Mouse (Mus musculus) MEL (cell line): ENCODE measurements around the gene Gpr27. TPM values are rescaled to one million over a fixed set of nuclear protein-coding genes. Genes with fewer than 3 reads are reported as not detected.

Experiments
- DNase-seq: peaks from one replicate; pipeline ENCODE4 v3.0.0; 2011; ENCODE audit warnings: low read depth, low spot score
- H3K27ac ChIP-seq: 2 replicates; pipeline ENCODE4 v1.5.1; 2012; ENCODE audit warnings: low read depth, mild to moderate bottlenecking, control low read depth, low read length, moderate library complexity; ENCODE audit not compliant: control insufficient read depth
- H3K27me3 ChIP-seq, 2 experiments: fragments of 150-350 bp in 1 of 2; sonication (generic) in 1 of 2; 2 replicates each; pipeline ENCODE4 v1.6.1; 2012; ENCODE audit warnings: low read length in 2 of 2, mild to moderate bottlenecking in 2 of 2, improper control_type of control experiment in 1 of 2, moderate library complexity in 1 of 2; ENCODE audit not compliant: insufficient read depth in 2 of 2, control insufficient read depth in 1 of 2
- H3K36me3 ChIP-seq, 2 experiments: 2 replicates each; pipeline ENCODE4 v1.6.1; 2012 to 2014; ENCODE audit warnings: low read length in 2 of 2, improper control_type of control experiment in 1 of 2, inconsistent platforms in 1 of 2, mild to moderate bottlenecking in 1 of 2; ENCODE audit not compliant: insufficient read depth in 2 of 2, control insufficient read depth in 1 of 2
- H3K4me1 ChIP-seq, 2 experiments: fragments of 150-350 bp in 1 of 2; sonication (generic) in 1 of 2; 2 replicates each; pipeline ENCODE4 v1.6.1; 2012; ENCODE audit warnings: low read length in 2 of 2, improper control_type of control experiment in 1 of 2, mild to moderate bottlenecking in 1 of 2; ENCODE audit not compliant: insufficient read depth in 2 of 2, control insufficient read depth in 1 of 2
- H3K4me3 ChIP-seq, 2 experiments: fragments of 150-350 bp in 1 of 2; sonication (generic) in 1 of 2; 2 replicates each; pipeline ENCODE4 v1.5.1; 2012; ENCODE audit warnings: low read depth in 2 of 2, low read length in 2 of 2, mild to moderate bottlenecking in 2 of 2, moderate library complexity in 2 of 2, control low read depth in 1 of 2, improper control_type of control experiment in 1 of 2; ENCODE audit not compliant: control insufficient read depth in 1 of 2, insufficient read depth in 1 of 2
- H3K79me2 ChIP-seq: 2 replicates; pipeline ENCODE4 v1.6.1; 2012; ENCODE audit warnings: mild to moderate bottlenecking, low read length, moderate library complexity; ENCODE audit not compliant: control insufficient read depth, poor library complexity, insufficient read depth
- H3K9ac ChIP-seq: 2 replicates; pipeline ENCODE4 v1.6.1; 2012; ENCODE audit warnings: low read depth, mild to moderate bottlenecking, control low read depth, low read length, moderate library complexity; ENCODE audit not compliant: control insufficient read depth, poor library complexity, severe bottlenecking
- H3K9me3 ChIP-seq: fragments of 150-350 bp; sonication (generic); replicated peaks from 2 replicates; pipeline ENCODE4 v1.6.1; 2012; ENCODE audit warnings: mild to moderate bottlenecking, low read length, improper control_type of control experiment, moderate library complexity; ENCODE audit not compliant: insufficient read depth
- CHD1 ChIP-seq: IDR thresholded peaks from 2 replicates; pipeline ENCODE4 v1.6.1; 2012; ENCODE audit warnings: low read depth, mild to moderate bottlenecking, inconsistent platforms, low read length, improper control_type of control experiment
- CHD2 ChIP-seq: IDR thresholded peaks from 2 replicates; pipeline ENCODE4 v1.6.1; 2011; ENCODE audit warnings: low read length, improper control_type of control experiment
- E2F4 ChIP-seq: IDR thresholded peaks from 2 replicates; pipeline ENCODE4 v1.6.1; 2011; ENCODE audit warnings: low read depth, low read length, improper control_type of control experiment, borderline replicate concordance
- ELF1 ChIP-seq: IDR thresholded peaks from 2 replicates; pipeline ENCODE4 v1.6.1; 2014; ENCODE audit warnings: low read depth, mild to moderate bottlenecking, inconsistent platforms, low read length, improper control_type of control experiment, moderate library complexity
- EP300 ChIP-seq, 2 experiments: IDR thresholded peaks; 2 replicates each; pipeline ENCODE4 v1.6.1; 2011; ENCODE audit warnings: improper control_type of control experiment in 2 of 2, low read length in 2 of 2, low read depth in 1 of 2, mild to moderate bottlenecking in 1 of 2
- ETS1 ChIP-seq: IDR thresholded peaks from 2 replicates; pipeline ENCODE4 v1.6.1; 2012; ENCODE audit warnings: low read depth, mild to moderate bottlenecking, inconsistent platforms, low read length, improper control_type of control experiment, moderate library complexity
- GATA1 ChIP-seq: IDR thresholded peaks from 2 replicates; pipeline ENCODE4 v1.6.1; 2011; ENCODE audit warnings: low read depth, low read length, improper control_type of control experiment
- JUND ChIP-seq: IDR thresholded peaks from 2 replicates; pipeline ENCODE4 v1.6.1; 2011; ENCODE audit warnings: low read depth, mild to moderate bottlenecking, improper control_type of control experiment, low read length
- KAT2A ChIP-seq: conservative IDR thresholded peaks from 2 replicates; pipeline ENCODE4 v1.6.1; 2012; ENCODE audit warnings: low read depth, low read length, improper control_type of control experiment, inconsistent platforms
- MAX ChIP-seq: IDR thresholded peaks from 2 replicates; pipeline ENCODE4 v1.6.1; 2011; ENCODE audit warnings: low read length, improper control_type of control experiment
- MAZ ChIP-seq: IDR thresholded peaks from 2 replicates; pipeline ENCODE4 v1.6.1; 2012; ENCODE audit warnings: low read depth, mild to moderate bottlenecking, inconsistent platforms, low read length, improper control_type of control experiment
- MEF2A ChIP-seq: IDR thresholded peaks from 2 replicates; pipeline ENCODE4 v1.6.1; 2014; ENCODE audit warnings: low read depth, mild to moderate bottlenecking, inconsistent platforms, low read length, improper control_type of control experiment; ENCODE audit not compliant: poor library complexity, insufficient replicate concordance, severe bottlenecking; ENCODE audit errors: extremely low read depth
- MYB ChIP-seq: IDR thresholded peaks from 2 replicates; pipeline ENCODE4 v1.6.1; 2011; ENCODE audit warnings: mild to moderate bottlenecking, low read depth, low read length, improper control_type of control experiment
- NELFE ChIP-seq: IDR thresholded peaks from 2 replicates; pipeline ENCODE4 v1.6.1; 2011; ENCODE audit warnings: low read depth, low read length, improper control_type of control experiment
- NRF1 ChIP-seq: IDR thresholded peaks from 2 replicates; pipeline ENCODE4 v1.6.1; 2014; ENCODE audit warnings: low read depth, mild to moderate bottlenecking, inconsistent platforms, low read length, improper control_type of control experiment, moderate library complexity; ENCODE audit not compliant: poor library complexity, insufficient read depth, severe bottlenecking
- POLR2A ChIP-seq, 2 experiments: IDR thresholded peaks; 2 replicates each; pipeline ENCODE4 v1.6.1; 2011 to 2012; ENCODE audit warnings: low read length in 2 of 2, mild to moderate bottlenecking in 2 of 2, control low read depth in 1 of 2, improper control_type of control experiment in 1 of 2, low read depth in 1 of 2, moderate library complexity in 1 of 2; ENCODE audit not compliant: control insufficient read depth in 1 of 2, insufficient read depth in 1 of 2, poor library complexity in 1 of 2
- POLR2AphosphoS5 ChIP-seq: IDR thresholded peaks from 2 replicates; pipeline ENCODE4 v1.6.1; 2012; ENCODE audit warnings: low read depth, borderline replicate concordance, mild to moderate bottlenecking, inconsistent platforms, low read length, moderate library complexity, mixed read lengths
- RCOR1 ChIP-seq: IDR thresholded peaks from 2 replicates; pipeline ENCODE4 v1.6.1; 2012; ENCODE audit warnings: low read depth, mild to moderate bottlenecking, inconsistent platforms, low read length, improper control_type of control experiment
- TAL1 ChIP-seq: IDR thresholded peaks from 2 replicates; pipeline ENCODE4 v1.6.1; 2012; ENCODE audit warnings: mild to moderate bottlenecking, inconsistent platforms, low read length, moderate library complexity, mixed read lengths
- TBP ChIP-seq: IDR thresholded peaks from 2 replicates; pipeline ENCODE4 v1.8.0; 2011; ENCODE audit warnings: low read depth, low read length, improper control_type of control experiment
- TCF12 ChIP-seq: IDR thresholded peaks from 2 replicates; pipeline ENCODE4 v1.6.1; 2014; ENCODE audit warnings: low read depth, mild to moderate bottlenecking, inconsistent platforms, low read length, improper control_type of control experiment, moderate library complexity
- UBTF ChIP-seq: IDR thresholded peaks from 2 replicates; pipeline ENCODE4 v1.6.1; 2012; ENCODE audit warnings: low read depth, mild to moderate bottlenecking, inconsistent platforms, low read length, improper control_type of control experiment, moderate library complexity, borderline replicate concordance; ENCODE audit not compliant: insufficient read depth
- USF1 ChIP-seq: IDR thresholded peaks from 2 replicates; pipeline ENCODE4 v1.6.1; 2014; ENCODE audit warnings: low read depth, mild to moderate bottlenecking, inconsistent platforms, low read length, improper control_type of control experiment, moderate library complexity
- ZC3H11A ChIP-seq: IDR thresholded peaks from 2 replicates; pipeline ENCODE4 v1.6.1; 2012; ENCODE audit warnings: low read depth, mild to moderate bottlenecking, inconsistent platforms, low read length, improper control_type of control experiment
- ZMIZ1 ChIP-seq: IDR thresholded peaks from 2 replicates; pipeline ENCODE4 v1.6.1; 2012; ENCODE audit warnings: low read depth, mild to moderate bottlenecking, inconsistent platforms, low read length, improper control_type of control experiment, moderate library complexity
- ZNF384 ChIP-seq: IDR thresholded peaks from 2 replicates; pipeline ENCODE4 v1.6.1; 2012; ENCODE audit warnings: low read depth, mild to moderate bottlenecking, inconsistent platforms, low read length, improper control_type of control experiment
- polyA plus RNA-seq, 2 experiments: library from polyadenylated mRNA; stranded (reverse) in 1 of 2; unstranded in 1 of 2; fragments of >175 nt in 1 of 2; fragments of >200 nt in 1 of 2; gene quantifications; 2 replicates each; pipeline versions ENCODE4 v1.2.1 to v1.2.4; 2012; ENCODE audit warnings: low replicate concordance in 2 of 2, low read depth in 1 of 2; ENCODE audit not compliant: insufficient read length in 2 of 2, insufficient read depth in 1 of 2, missing spikeins in 1 of 2
- total RNA-seq: library from RNA; depleted of rRNA; stranded (reverse); fragments of 300-350 nt; gene quantifications from 2 replicates; pipeline ENCODE4 v1.2.3, GENCODE M21; 2012

The Gpr27 gene
- total and polyA plus RNA-seq, 3 experiments, result not detected

DNA sequence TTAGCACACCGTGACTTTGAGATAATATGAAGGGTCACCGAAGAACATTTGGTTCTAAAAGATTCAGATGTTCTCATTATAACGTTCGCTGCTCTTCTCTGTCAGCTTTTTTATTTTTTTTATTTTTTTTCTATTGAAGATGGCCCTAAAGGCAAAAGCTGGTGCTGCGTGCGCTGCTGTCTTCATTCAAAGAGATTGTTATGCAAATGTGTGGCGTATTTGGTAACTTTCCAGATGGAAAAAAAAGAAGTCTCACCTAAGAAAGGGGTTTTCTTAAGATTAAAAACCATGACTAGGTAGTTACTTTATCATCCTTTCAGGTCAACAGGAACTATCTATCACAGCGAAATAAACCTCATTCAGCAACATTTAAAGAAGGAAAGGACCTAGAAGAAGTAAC lies 40.2 kb downstream of the Gpr27 start:
- DNase-seq, result no peak
- Histone ChIP-seq H3K4me3 (no peak overlapping the region), H3K79me2 (no peaks in the 10 kb centered on the region), H3K36me3 (no peaks in the 10 kb centered on the region)
- TF ChIP-seq EP300 (IDR thresholded peaks at IDR 0.05; ENCODE audit: low read depth in 1 of 2, low read length in 2 of 2) (no peak), MEF2A (no peak), GATA1 (no peak), CHD2 (no peak), ZC3H11A (no peak), ZMIZ1 (no peak), RCOR1 (no peak), NELFE (no peak), USF1 (no peak), NRF1 (no peak), TAL1 (no peak), TCF12 (no peak), ELF1 (no peak), MAX (no peak), E2F4 (no peak), ETS1 (no peak), MYB (no peak), JUND (no peak), POLR2AphosphoS5 (no peak)
- TF ChIP-seq, all 39 proteins: peak for 0
- no peaks in the 10 kb centered on the region for H3K4me1 ChIP-seq
- H3K27me3 ChIP-seq, result no peaks in the 10 kb centered on the region; a peak in 1 of 4 replicates
- no peak overlapping the region for H3K9ac ChIP-seq
- H3K27ac ChIP-seq, result no peak overlapping the region
- no peaks in the 10 kb centered on the region for H3K9me3 ChIP-seq

DNA sequence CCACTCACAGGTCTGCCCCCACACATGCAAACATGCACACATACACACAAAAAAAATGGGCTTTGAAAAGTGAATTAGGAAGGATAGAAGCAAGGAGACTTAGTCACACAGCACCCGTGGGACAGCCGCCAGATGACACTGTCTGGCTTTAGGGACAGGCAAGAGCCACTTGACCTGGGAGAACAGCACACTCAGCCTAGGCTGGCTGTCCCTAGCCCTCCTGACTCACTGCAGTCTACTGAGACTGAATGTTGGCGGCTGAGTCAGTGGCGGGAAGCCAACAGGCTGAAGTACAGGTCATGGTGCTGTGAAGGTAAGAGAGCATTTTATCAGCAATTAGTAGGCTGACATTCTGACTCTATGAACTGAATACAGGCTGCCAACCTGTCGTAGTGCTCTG lies 42.2 kb downstream of the Gpr27 start:
- Histone ChIP-seq H3K27ac (no peak overlapping the region), H3K4me1 (no peaks in the 10 kb centered on the region), H3K9me3 (no peaks in the 10 kb centered on the region), H3K36me3 (no peaks in the 10 kb centered on the region), H3K27me3 (no peaks in the 10 kb centered on the region; a peak in 1 of 4 replicates), H3K9ac (no peak overlapping the region), H3K79me2 (no peaks in the 10 kb centered on the region), H3K4me3 (no peak overlapping the region)
- TF ChIP-seq MYB, result no peak
- no peak for TF ChIP-seq TCF12
- no peak for TF ChIP-seq ZNF384
- no peak for TF ChIP-seq MAZ
- no peak for TF ChIP-seq TAL1
- TF ChIP-seq ETS1, result no peak
- no peak for TF ChIP-seq EP300 (IDR thresholded peaks at IDR 0.05; ENCODE audit: low read depth in 1 of 2, low read length in 2 of 2)
- no peak for TF ChIP-seq KAT2A
- no peak for TF ChIP-seq UBTF
- TF ChIP-seq POLR2A (IDR thresholded peaks at IDR 0.05; ENCODE audit: control insufficient read depth in 1 of 2, insufficient read depth in 1 of 2, low read depth in 1 of 2, low read length in 2 of 2, poor library complexity in 1 of 2), result no peak
- no peak for TF ChIP-seq CHD1
- no peak for TF ChIP-seq TBP
- no peak for DNase-seq
